Mouse (Mus musculus): ENCODE measurements at regions not wholly inside any gene's neighbourhood (a gene's known extent, or its start where the extent isn't known, plus 50 kb on each side); places are given as distances from the start of the nearest gene placed in this dataset.

- no peak overlapping the region for H3K9ac ChIP-seq
- H3K4me2 ChIP-seq: no peak overlapping the region
- H3K36me3 ChIP-seq: no peaks in the 10 kb centered on the region
- H3K9me3 ChIP-seq (replicated peaks): no peaks in the 10 kb centered on the region
- WGBS: 79% methylated on average over 6 of the region's 6 CpGs
- no peak for ATAC-seq (ENCODE audit: insufficient number of reproducible peaks, low FRiP score)
- H3K4me1 ChIP-seq (replicated peaks): no peaks in the 10 kb centered on the region
- H3K27me3 ChIP-seq (replicated peaks): no peaks in the 10 kb centered on the region
- no peak overlapping the region for H3K4me3 ChIP-seq
- H3K27ac ChIP-seq (ENCODE audit: poor library complexity, severe bottlenecking): no peak overlapping the region
These were observed 441.9 kb downstream of the Tox3 start for GRCm38 (mm10) chr8:89906200-89906599.

- Histone ChIP-seq H3K9ac (no peak overlapping the region), H3K4me1 (replicated peaks) (no peaks in the 10 kb centered on the region), H3K27ac (ENCODE audit: poor library complexity, severe bottlenecking) (no peak overlapping the region), H3K36me3 (no peaks in the 10 kb centered on the region), H3K9me3 (replicated peaks) (no peaks in the 10 kb centered on the region), H3K27me3 (replicated peaks) (no peaks in the 10 kb centered on the region), H3K4me3 (no peak overlapping the region), H3K4me2 (no peak overlapping the region)
- WGBS: 79% methylated on average over 3 of the region's 3 CpGs
- no peak for ATAC-seq (ENCODE audit: insufficient number of reproducible peaks, low FRiP score)
These were observed 442.6 kb downstream of the Tox3 start for GRCm38 (mm10) chr8:89905588-89905987.

GRCm38 (mm10) chr8:89903346-89903745, 444.8 kb downstream of the Tox3 start:
- Histone ChIP-seq H3K36me3 (no peaks in the 10 kb centered on the region), H3K4me2 (no peak overlapping the region), H3K27ac (ENCODE audit: poor library complexity, severe bottlenecking) (no peak overlapping the region), H3K4me3 (no peak overlapping the region), H3K27me3 (replicated peaks) (no peaks in the 10 kb centered on the region), H3K4me1 (replicated peaks) (no peaks in the 10 kb centered on the region), H3K9me3 (replicated peaks) (no peaks in the 10 kb centered on the region), H3K9ac (no peak overlapping the region)
- WGBS: 66% methylated on average over 1 of the region's 1 CpGs
- ATAC-seq (ENCODE audit: insufficient number of reproducible peaks, low FRiP score): no peak

- ATAC-seq (ENCODE audit: insufficient number of reproducible peaks, low FRiP score): no peak
- Histone ChIP-seq H3K9ac (no peak overlapping the region), H3K27me3 (replicated peaks) (no peaks in the 10 kb centered on the region), H3K4me2 (no peak overlapping the region), H3K9me3 (replicated peaks) (no peaks in the 10 kb centered on the region), H3K4me1 (replicated peaks) (no peaks in the 10 kb centered on the region), H3K4me3 (no peak overlapping the region), H3K27ac (ENCODE audit: poor library complexity, severe bottlenecking) (no peak overlapping the region), H3K36me3 (no peaks in the 10 kb centered on the region)
- WGBS: 73% methylated on average over 5 of the region's 5 CpGs
These were observed 475.4 kb downstream of the Tox3 start for GRCm38 (mm10) chr8:89872768-89873167.

GRCm38 (mm10) chr8:89871966-89872365, 476.2 kb downstream of the Tox3 start:
- no peak overlapping the region for H3K4me3 ChIP-seq
- no peaks in the 10 kb centered on the region for H3K27me3 ChIP-seq (replicated peaks)
- 63% methylated on average over 5 of the region's 5 CpGs for WGBS
- H3K4me1 ChIP-seq (replicated peaks): no peaks in the 10 kb centered on the region
- H3K9ac ChIP-seq: no peak overlapping the region
- H3K27ac ChIP-seq (ENCODE audit: poor library complexity, severe bottlenecking): no peak overlapping the region
- no peaks in the 10 kb centered on the region for H3K9me3 ChIP-seq (replicated peaks)
- ATAC-seq (ENCODE audit: insufficient number of reproducible peaks, low FRiP score): no peak
- no peaks in the 10 kb centered on the region for H3K36me3 ChIP-seq
- H3K4me2 ChIP-seq: no peak overlapping the region

- Histone ChIP-seq H3K27me3 (replicated peaks) (no peaks in the 10 kb centered on the region), H3K4me3 (no peak overlapping the region), H3K4me2 (no peak overlapping the region), H3K9me3 (replicated peaks) (no peaks in the 10 kb centered on the region), H3K4me1 (replicated peaks) (no peaks in the 10 kb centered on the region), H3K36me3 (no peaks in the 10 kb centered on the region), H3K27ac (ENCODE audit: poor library complexity, severe bottlenecking) (no peak overlapping the region), H3K9ac (no peak overlapping the region)
- 88% methylated on average over 3 of the region's 3 CpGs for WGBS
- ATAC-seq (ENCODE audit: insufficient number of reproducible peaks, low FRiP score): no peak
These were observed 488.3 kb downstream of the Tox3 start for GRCm38 (mm10) chr8:89859813-89860212.

GRCm38 (mm10) chr8:89858706-89859385, 489.3 kb downstream of the Tox3 start:
- Histone ChIP-seq H3K9ac (no peak overlapping the region), H3K4me2 (no peak overlapping the region), H3K9me3 (replicated peaks) (no peaks in the 10 kb centered on the region), H3K36me3 (no peaks in the 10 kb centered on the region), H3K27me3 (replicated peaks) (no peaks in the 10 kb centered on the region), H3K27ac (ENCODE audit: poor library complexity, severe bottlenecking) (no peak overlapping the region), H3K4me3 (no peak overlapping the region), H3K4me1 (replicated peaks) (no peaks in the 10 kb centered on the region)
- ATAC-seq (ENCODE audit: insufficient number of reproducible peaks, low FRiP score): no peak
- 77% methylated on average over 7 of the region's 7 CpGs for WGBS

DNA sequence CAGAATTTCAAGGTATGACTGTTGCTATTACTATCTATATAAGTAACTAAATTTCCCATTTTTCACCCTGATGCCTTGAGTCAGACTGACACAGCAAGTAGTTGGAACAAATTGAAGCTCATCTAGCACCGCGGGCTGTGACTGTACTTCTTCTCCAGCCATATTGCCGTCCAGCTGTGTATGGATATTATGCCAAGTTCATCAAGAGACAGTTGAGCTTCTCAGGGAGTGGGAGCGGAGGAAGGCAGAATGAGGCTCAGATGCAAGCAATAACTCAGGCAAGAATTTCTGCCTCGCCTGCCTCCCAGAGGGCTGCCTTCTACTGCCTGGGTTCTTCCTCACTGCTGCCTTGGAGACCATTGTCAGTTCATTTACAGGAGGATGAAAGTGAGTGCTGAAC, 492.6 kb downstream of the Tox3 start:
- no peak for ATAC-seq (ENCODE audit: insufficient number of reproducible peaks, low FRiP score)
- no peak overlapping the region for H3K9ac ChIP-seq
- H3K27ac ChIP-seq (ENCODE audit: poor library complexity, severe bottlenecking): no peak overlapping the region
- no peaks in the 10 kb centered on the region for H3K27me3 ChIP-seq (replicated peaks)
- H3K4me2 ChIP-seq: no peak overlapping the region
- no peaks in the 10 kb centered on the region for H3K9me3 ChIP-seq (replicated peaks)
- H3K4me1 ChIP-seq (replicated peaks): 0 out of 2 replicates have a peak, but pooled peaks cover 4% of the 10 kb centered on the region
- WGBS: 85% methylated on average over 5 of the region's 5 CpGs
- no peaks in the 10 kb centered on the region for H3K36me3 ChIP-seq
- no peak overlapping the region for H3K4me3 ChIP-seq

- Histone ChIP-seq H3K9me3 (replicated peaks) (no peaks in the 10 kb centered on the region), H3K4me1 (replicated peaks) (0 out of 2 replicates have a peak, but pooled peaks cover 4% of the 10 kb centered on the region), H3K27ac (ENCODE audit: poor library complexity, severe bottlenecking) (no peak overlapping the region), H3K9ac (no peak overlapping the region), H3K36me3 (no peaks in the 10 kb centered on the region), H3K4me2 (no peak overlapping the region), H3K4me3 (no peak overlapping the region), H3K27me3 (replicated peaks) (no peaks in the 10 kb centered on the region)
- 44% methylated on average over 3 of the region's 3 CpGs for WGBS
- no peak for ATAC-seq (ENCODE audit: insufficient number of reproducible peaks, low FRiP score)
These were observed 497.8 kb downstream of the Tox3 start for GRCm38 (mm10) chr8:89850209-89850796.

GRCm38 (mm10) chr8:89849416-89850208, 498.5 kb downstream of the Tox3 start:
- no peak overlapping the region for H3K27ac ChIP-seq (ENCODE audit: poor library complexity, severe bottlenecking)
- H3K9me3 ChIP-seq (replicated peaks): no peaks in the 10 kb centered on the region
- H3K4me1 ChIP-seq (replicated peaks): 0 out of 2 replicates have a peak, but pooled peaks cover 4% of the 10 kb centered on the region
- no peak overlapping the region for H3K9ac ChIP-seq
- H3K4me2 ChIP-seq: no peak overlapping the region
- 61% methylated on average over 7 of the region's 7 CpGs for whole genome bisulfite sequencing
- H3K36me3 ChIP-seq: no peaks in the 10 kb centered on the region
- no peaks in the 10 kb centered on the region for H3K27me3 ChIP-seq (replicated peaks)
- ATAC-seq (ENCODE audit: insufficient number of reproducible peaks, low FRiP score): no peak
- H3K4me3 ChIP-seq: no peak overlapping the region

GRCm38 (mm10) chr8:89838494-89838893, 509.6 kb downstream of the Tox3 start:
- 85% methylated on average over 5 of the region's 5 CpGs for WGBS
- no peaks in the 10 kb centered on the region for H3K4me1 ChIP-seq (replicated peaks)
- H3K27me3 ChIP-seq (replicated peaks): no peaks in the 10 kb centered on the region
- H3K4me2 ChIP-seq: no peak overlapping the region
- H3K4me3 ChIP-seq: no peak overlapping the region
- H3K27ac ChIP-seq (ENCODE audit: poor library complexity, severe bottlenecking): no peak overlapping the region
- no peak overlapping the region for H3K9ac ChIP-seq
- H3K36me3 ChIP-seq: no peaks in the 10 kb centered on the region
- no peaks in the 10 kb centered on the region for H3K9me3 ChIP-seq (replicated peaks)
- no peak for ATAC-seq (ENCODE audit: insufficient number of reproducible peaks, low FRiP score)
